Mouse (Mus musculus) heart, embryonic 15.5 days (tissue): ENCODE measurements around the gene Tes3-ps. TPM values are rescaled to one million over a fixed set of nuclear protein-coding genes. Genes with fewer than 3 reads are reported as not detected.

Experiments used
- ATAC-seq: fragments of 200-750 bp; cut with Nextera tagmentation; replicated peaks from 2 replicates; pipeline ENCODE4 v1.8.0; 2017; ENCODE audit warnings: low read depth, moderate TSS enrichment; ENCODE audit not compliant: insufficient number of reproducible peaks, insufficient read depth, low FRiP score
- H3K27ac ChIP-seq: fragments of 300-500 bp; sonication (generic); 2 replicates; pipeline ENCODE4 v1.5.1; 2015; ENCODE audit warnings: mild to moderate bottlenecking, inconsistent platforms
- H3K27me3 ChIP-seq: fragments of 300-500 bp; sonication (generic); 2 replicates; pipeline ENCODE4 v1.6.1; 2015; ENCODE audit warnings: inconsistent platforms
- H3K36me3 ChIP-seq: fragments of 300-500 bp; sonication (generic); 2 replicates; pipeline ENCODE4 v1.6.1; 2015; ENCODE audit warnings: mild to moderate bottlenecking, inconsistent platforms
- H3K4me1 ChIP-seq: fragments of 300-500 bp; sonication (generic); replicated peaks from 2 replicates; pipeline ENCODE4 v1.6.1; 2015; ENCODE audit warnings: inconsistent platforms
- H3K4me2 ChIP-seq: fragments of 300-500 bp; sonication (generic); 2 replicates; pipeline ENCODE4 v1.6.1; 2015; ENCODE audit warnings: inconsistent platforms, mild to moderate bottlenecking, moderate library complexity
- H3K4me3 ChIP-seq: fragments of 300-500 bp; sonication (generic); 2 replicates; pipeline ENCODE4 v1.5.1; 2015; ENCODE audit warnings: mild to moderate bottlenecking, inconsistent platforms
- H3K9ac ChIP-seq: fragments of 300-500 bp; sonication (generic); 2 replicates; pipeline ENCODE4 v1.6.1; 2015; ENCODE audit warnings: mild to moderate bottlenecking, inconsistent platforms
- H3K9me3 ChIP-seq: fragments of 300-500 bp; sonication (generic); replicated peaks from 2 replicates; pipeline ENCODE4 v1.6.1; 2016; ENCODE audit warnings: inconsistent platforms
- WGBS: fragments of 180-500 bp; shearing (Covaris S2); methylation state at CpG from one replicate; pipeline ENCODE4 v1.1.7; 2015; ENCODE audit warnings: mixed read lengths; 5-methylcytosine and 5-hydroxymethylcytosine counted together
- polyA plus RNA-seq: library from polyadenylated mRNA; unstranded; fragments of >200 nt; fragmentation: Nextera tagmentation; extraction: Ambion mirVana; gene quantifications from 2 replicates; pipeline ENCODE4 v1.2.1, GENCODE M21; 2015

The Tes3-ps gene
- polyA plus RNA-seq, 1 experiment from 2014 or later: 0.87 TPM

DNA sequence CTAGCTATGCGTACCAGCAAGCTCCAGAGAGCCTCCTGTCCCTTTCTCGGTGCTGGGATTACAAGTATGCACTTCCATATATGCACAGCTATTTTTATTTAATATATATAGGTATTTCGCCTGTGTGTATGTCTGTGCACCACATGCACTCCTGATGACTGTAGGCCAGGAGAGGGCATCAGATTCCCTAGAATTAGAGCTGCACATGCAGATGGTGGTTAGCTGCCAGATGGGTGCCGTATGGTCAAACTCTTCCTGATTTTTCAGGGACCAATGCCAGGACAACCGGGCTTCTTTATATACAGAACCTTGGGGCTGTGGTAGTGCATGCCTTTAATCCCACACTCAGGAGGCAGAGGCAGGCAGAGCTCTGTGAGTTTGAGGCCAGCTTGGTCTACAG lies 24.1 kb upstream of the Tes3-ps start:
- Histone ChIP-seq H3K27me3 (no peaks in the 10 kb centered on the region), H3K9ac (no peak overlapping the region), H3K27ac (no peak overlapping the region), H3K4me2 (no peak overlapping the region), H3K4me1 (peaks cover 11% of the 10 kb centered on the region), H3K9me3 (no peaks in the 10 kb centered on the region), H3K36me3 (0 out of 2 replicates have a peak, but pooled peaks cover 6% of the 10 kb centered on the region), H3K4me3 (no peak overlapping the region)
- ATAC-seq: no peak
- 87% methylated on average over 5 of the region's 5 CpGs for WGBS

DNA sequence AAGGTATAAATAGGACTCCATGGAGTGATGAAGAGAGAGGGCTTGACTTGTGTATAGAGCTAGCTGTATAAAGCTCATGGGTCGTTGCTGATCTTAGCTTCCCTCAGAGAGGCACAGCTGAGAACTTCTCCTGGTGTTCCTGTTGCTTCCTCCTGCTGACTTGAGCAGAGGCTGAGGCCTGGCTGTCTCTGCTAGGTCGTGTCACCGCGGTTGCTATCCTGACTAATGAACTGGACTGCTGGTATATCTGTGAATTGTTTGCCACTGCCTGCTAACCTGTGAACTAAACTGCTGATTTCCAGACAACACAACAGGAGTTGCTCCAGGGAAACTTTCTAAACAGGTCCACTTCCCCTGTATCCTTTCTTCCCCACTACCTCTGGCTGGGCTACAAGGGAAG lies 22.8 kb upstream of the Tes3-ps start:
- Histone ChIP-seq H3K4me3 (no peak overlapping the region), H3K36me3 (no peaks in the 10 kb centered on the region), H3K9me3 (no peaks in the 10 kb centered on the region), H3K27ac (no peak overlapping the region), H3K9ac (no peak overlapping the region), H3K4me2 (no peak overlapping the region), H3K27me3 (no peaks in the 10 kb centered on the region), H3K4me1 (peaks cover 11% of the 10 kb centered on the region)
- WGBS: 70% methylated on average over 4 of the region's 4 CpGs
- ATAC-seq: no peak

DNA sequence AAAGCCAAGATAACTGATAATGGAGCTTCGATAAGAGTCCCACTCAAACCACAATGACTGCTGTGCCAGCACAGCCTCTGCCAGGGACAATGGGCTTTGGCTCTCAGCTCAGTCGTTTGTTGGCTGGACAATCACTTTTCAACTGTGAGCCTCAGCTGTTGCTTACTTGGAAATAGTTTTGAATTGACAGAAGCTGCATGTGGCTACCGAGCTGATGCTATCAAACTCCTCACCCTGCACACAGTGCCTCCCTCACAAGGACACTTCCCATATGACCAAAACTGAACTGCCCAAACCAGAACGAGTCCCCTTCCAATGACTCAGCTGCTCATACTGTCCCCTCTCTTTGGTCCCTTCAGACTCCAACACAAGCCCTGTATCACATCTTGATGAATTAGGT lies 22.3 kb upstream of the Tes3-ps start:
- WGBS: 52% methylated on average over 4 of the region's 4 CpGs
- Histone ChIP-seq H3K36me3 (no peaks in the 10 kb centered on the region), H3K4me1 (peaks cover 11% of the 10 kb centered on the region), H3K27ac (no peak overlapping the region), H3K9me3 (no peaks in the 10 kb centered on the region), H3K9ac (no peak overlapping the region), H3K27me3 (no peaks in the 10 kb centered on the region), H3K4me2 (no peak overlapping the region), H3K4me3 (no peak overlapping the region)
- no peak for ATAC-seq

DNA sequence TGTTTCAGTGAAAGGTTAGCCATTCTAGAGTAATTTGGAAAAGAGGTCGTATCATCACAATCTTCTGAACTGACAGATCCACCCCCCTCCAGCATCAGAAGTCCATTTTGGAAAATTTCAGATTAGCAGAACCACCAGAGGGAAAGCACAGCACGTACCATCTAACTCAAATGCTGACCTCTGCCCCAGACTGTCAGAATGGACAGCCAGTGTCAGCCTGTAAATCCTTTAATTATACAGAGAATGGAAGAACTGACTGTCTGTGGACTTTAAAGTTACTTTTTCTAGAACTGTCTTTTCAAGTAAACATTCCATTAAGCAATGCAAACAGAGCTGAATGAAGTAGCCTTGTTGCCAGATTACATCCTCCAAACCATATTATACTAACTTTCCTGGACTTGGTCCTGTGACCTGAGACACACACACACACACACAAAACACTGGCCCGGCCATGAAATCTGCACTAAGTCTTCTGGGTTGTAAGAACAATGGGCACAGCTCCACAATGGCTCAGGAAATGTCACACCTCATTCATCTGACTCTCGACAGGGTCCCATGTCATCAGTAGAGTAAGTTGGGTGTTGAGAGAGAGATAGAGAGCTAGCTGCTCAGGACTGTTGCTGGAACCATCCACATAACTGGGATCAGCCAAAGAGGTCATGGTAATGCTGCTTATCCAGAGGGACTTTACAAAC lies 21.0 kb upstream of the Tes3-ps start:
- 58% methylated on average over 4 of the region's 4 CpGs for WGBS
- Histone ChIP-seq H3K4me1 (peaks cover 11% of the 10 kb centered on the region), H3K9me3 (no peaks in the 10 kb centered on the region), H3K27ac (no peak overlapping the region), H3K4me3 (no peak overlapping the region), H3K4me2 (no peak overlapping the region), H3K9ac (no peak overlapping the region), H3K36me3 (no peaks in the 10 kb centered on the region), H3K27me3 (no peaks in the 10 kb centered on the region)
- no peak for ATAC-seq

DNA sequence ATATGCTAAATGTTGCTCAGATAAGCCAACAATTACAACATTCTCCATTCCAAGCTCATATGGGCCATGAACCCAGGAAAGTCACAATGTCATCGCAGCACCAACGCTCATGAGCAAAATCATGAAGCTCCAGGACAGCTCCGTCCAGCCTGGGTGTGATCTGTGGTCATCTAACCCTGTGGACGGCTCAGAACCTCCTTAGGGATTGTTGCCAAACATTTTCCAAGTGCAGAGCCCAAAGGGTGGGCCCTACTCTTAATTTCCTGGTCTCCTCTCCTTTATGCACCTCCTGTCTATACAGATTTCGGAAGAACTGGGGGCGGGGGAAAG lies 20.5 kb upstream of the Tes3-ps start:
- ATAC-seq: no peak
- no peaks in the 10 kb centered on the region for H3K36me3 ChIP-seq
- no peak overlapping the region for H3K4me2 ChIP-seq
- no peak overlapping the region for H3K4me3 ChIP-seq
- no peak overlapping the region for H3K27ac ChIP-seq
- H3K4me1 ChIP-seq: peaks cover 11% of the 10 kb centered on the region
- WGBS: 87% methylated on average over 6 of the region's 6 CpGs
- no peaks in the 10 kb centered on the region for H3K27me3 ChIP-seq
- H3K9ac ChIP-seq: no peak overlapping the region
- H3K9me3 ChIP-seq: no peaks in the 10 kb centered on the region

DNA sequence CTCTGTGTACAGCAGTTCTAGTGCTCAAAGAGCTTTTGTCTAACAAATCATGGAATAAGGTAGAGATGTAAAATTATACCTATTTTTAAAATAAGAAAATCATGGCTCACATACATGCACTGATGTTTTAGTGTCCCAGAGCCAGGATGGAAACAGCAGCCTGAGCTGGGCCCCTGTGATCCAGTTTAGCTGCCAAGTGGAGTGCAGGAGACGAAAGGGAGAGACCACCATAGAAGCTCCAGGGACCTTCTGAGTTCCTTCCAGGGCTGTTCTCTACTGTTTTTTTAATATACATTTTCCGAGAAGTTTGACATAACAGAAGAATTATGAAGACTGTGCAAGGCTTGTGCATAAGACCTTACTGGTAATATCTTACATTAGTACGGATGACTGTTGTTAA lies 15.2 kb upstream of the Tes3-ps start:
- Histone ChIP-seq H3K27me3 (no peaks in the 10 kb centered on the region), H3K4me2 (no peak overlapping the region), H3K36me3 (no peaks in the 10 kb centered on the region), H3K9me3 (no peaks in the 10 kb centered on the region), H3K4me3 (no peak overlapping the region), H3K4me1 (peaks cover 8% of the 10 kb centered on the region), H3K27ac (no peak overlapping the region), H3K9ac (no peak overlapping the region)
- 77% methylated on average over 3 of the region's 3 CpGs for WGBS
- ATAC-seq: no peak

DNA sequence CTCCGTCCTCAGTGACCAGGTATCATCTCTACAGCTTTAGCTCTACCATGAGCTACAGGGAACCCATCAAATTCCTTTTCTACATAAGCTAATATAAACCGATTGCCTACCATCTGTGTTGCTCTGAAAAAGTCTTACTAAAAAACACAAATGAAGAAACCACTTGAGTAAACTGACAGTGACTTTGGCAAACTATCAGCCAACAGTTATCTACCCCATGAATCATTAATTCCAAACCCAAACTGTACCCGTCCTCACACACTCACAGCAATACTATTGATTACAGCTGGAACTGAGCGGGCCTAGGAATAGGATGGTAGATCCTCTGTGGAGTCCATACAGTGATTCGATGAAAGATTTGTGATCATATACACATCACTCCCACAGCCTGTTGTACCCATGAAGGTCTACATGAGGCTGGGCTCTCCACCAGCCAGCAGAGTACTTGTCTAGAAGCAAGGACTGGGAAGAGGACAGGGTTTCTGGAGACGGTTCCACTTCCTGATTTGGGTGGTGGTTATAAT lies 14.2 kb upstream of the Tes3-ps start:
- H3K9ac ChIP-seq: no peak overlapping the region
- no peak overlapping the region for H3K4me3 ChIP-seq
- ATAC-seq: no peak
- H3K27me3 ChIP-seq: no peaks in the 10 kb centered on the region
- H3K4me1 ChIP-seq: peaks cover 8% of the 10 kb centered on the region
- WGBS: 90% methylated on average over 6 of the region's 6 CpGs
- no peaks in the 10 kb centered on the region for H3K9me3 ChIP-seq
- H3K4me2 ChIP-seq: no peak overlapping the region
- H3K36me3 ChIP-seq: no peaks in the 10 kb centered on the region
- H3K27ac ChIP-seq: 0 out of 2 replicates have a peak overlapping the region, but pooled peaks have one; percentile 62

DNA sequence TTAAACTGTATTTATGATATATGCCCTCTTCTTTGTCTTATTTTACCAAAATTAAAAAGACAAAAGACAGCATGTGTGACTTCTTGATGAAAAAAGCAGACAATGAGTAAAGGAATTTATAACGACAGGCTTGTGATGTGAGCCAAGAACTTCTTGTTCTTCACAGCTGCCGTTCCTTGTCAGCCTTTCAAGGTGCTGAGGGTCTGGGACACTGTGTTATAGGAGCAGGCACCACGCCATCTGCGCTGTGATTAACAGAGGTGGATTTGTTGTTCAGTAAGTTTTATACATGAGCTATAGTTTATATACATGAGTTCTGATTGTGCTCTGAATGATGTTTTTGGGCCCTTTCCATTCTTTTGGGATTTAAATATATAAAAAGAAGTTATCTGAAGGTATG lies 13.7 kb upstream of the Tes3-ps start:
- H3K36me3 ChIP-seq: no peaks in the 10 kb centered on the region
- 68% methylated on average over 4 of the region's 4 CpGs for WGBS
- H3K4me1 ChIP-seq: peaks cover 8% of the 10 kb centered on the region
- no peak overlapping the region for H3K4me2 ChIP-seq
- peak overlapping the region; percentile 62 for H3K27ac ChIP-seq
- H3K9me3 ChIP-seq: no peaks in the 10 kb centered on the region
- H3K4me3 ChIP-seq: no peak overlapping the region
- no peaks in the 10 kb centered on the region for H3K27me3 ChIP-seq
- no peak overlapping the region for H3K9ac ChIP-seq
- no peak for ATAC-seq

DNA sequence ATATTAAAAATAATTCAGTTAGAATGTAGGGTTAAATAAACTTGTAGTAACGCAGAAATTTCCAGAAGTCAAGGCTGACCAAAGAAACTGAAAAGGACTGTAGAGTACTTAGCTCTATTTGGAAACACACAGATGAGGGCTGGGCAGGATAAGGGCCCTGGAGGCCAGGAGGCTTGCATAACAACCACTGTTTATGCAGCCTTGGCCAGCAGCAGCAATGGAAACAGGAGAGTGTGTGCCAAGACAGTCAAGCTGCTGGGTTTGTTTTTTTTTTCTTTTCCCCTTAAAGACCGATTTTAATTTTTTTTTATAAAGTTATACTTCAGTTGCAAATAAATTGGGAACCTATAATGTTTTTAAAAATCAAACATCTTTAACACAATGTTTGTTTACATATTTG lies 13.1 kb upstream of the Tes3-ps start:
- Histone ChIP-seq H3K36me3 (no peaks in the 10 kb centered on the region), H3K4me2 (no peak overlapping the region), H3K4me3 (no peak overlapping the region), H3K27ac (peak overlapping the region; percentile 78; the same call in 1 of the 2 replicates), H3K9ac (no peak overlapping the region), H3K9me3 (no peaks in the 10 kb centered on the region), H3K4me1 (peaks cover 8% of the 10 kb centered on the region), H3K27me3 (no peaks in the 10 kb centered on the region)
- 48% methylated on average over 2 of the region's 2 CpGs for WGBS
- peak; percentile 91 for ATAC-seq

DNA sequence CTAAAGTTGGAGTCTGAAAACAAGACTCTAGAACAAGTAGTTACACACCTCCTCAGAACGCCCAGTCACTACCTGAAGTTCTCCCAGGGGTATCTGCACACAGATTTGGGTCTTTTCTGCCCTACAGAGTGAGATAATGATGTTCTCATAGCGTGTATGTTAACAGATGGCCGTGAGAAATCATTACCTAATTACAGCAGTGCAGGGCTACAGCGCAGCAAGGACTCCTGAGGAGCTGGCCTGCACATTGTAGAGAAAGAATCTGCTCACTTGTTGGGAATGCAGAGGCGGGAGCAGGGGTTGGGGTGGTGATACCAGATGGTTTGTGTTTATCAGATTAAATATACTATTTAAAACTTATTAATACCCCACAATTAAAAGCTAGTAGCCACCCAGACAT lies 12.6 kb upstream of the Tes3-ps start:
- Histone ChIP-seq H3K27ac (peak overlapping the region; percentile 78), H3K4me1 (peaks cover 8% of the 10 kb centered on the region), H3K27me3 (no peaks in the 10 kb centered on the region), H3K9me3 (no peaks in the 10 kb centered on the region), H3K36me3 (no peaks in the 10 kb centered on the region), H3K9ac (no peak overlapping the region), H3K4me3 (no peak overlapping the region), H3K4me2 (no peak overlapping the region)
- 41% methylated on average over 5 of the region's 5 CpGs for WGBS
- ATAC-seq: no peak

DNA sequence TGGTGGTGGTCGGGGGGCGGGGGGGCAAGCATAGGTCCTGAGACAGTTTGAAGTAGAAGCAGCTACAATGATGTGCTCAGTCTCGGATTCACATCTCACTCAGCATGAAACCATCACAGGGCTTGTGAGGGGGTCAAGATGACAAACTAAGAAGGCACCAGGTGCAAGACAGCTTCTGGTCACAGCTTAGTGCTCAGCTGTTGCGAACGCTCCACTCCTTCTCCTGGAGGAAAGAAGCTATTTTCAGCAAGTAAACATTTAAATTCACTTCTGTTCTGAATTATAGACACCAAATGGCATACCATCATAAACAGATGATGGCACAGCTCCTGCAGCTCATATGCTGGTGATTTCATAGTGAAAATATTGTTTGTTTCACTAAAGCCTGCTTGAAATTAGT lies 7.7 kb upstream of the Tes3-ps start:
- no peak overlapping the region for H3K4me2 ChIP-seq
- WGBS: 83% methylated on average over 5 of the region's 5 CpGs
- H3K9ac ChIP-seq: no peak overlapping the region
- H3K9me3 ChIP-seq: no peaks in the 10 kb centered on the region
- ATAC-seq: no peak
- H3K4me3 ChIP-seq: no peak overlapping the region
- no peaks in the 10 kb centered on the region for H3K27me3 ChIP-seq
- no peaks in the 10 kb centered on the region for H3K36me3 ChIP-seq
- H3K4me1 ChIP-seq: peaks cover 5% of the 10 kb centered on the region
- H3K27ac ChIP-seq: no peak overlapping the region

DNA sequence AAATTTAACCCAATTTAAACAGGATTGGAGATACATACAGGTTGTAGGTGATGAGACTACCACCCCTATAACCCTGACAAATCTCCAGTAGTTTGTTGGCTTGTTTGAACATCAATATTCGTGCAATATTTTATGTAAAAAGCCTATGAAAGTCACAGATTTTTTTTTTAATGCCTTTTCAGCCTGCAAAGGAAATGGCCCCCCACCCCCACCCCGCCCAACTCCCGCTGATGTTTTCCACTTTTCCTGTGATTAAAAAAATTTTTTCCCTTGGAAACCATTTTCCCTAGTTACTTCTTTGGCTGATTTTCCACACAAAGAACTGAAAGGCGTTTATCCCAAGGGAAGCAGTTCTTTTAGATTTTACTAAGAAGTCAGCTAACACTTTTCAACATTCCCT lies 11.4 kb downstream of the Tes3-ps start, which contains the start of gene Ecm2:
Gene Ecm2 (plus strand): TSS at position 301 of the 400 bp plus-strand sequence.
- no peak within 1 kb of the TSS for H3K4me3 ChIP-seq
- no peak for ATAC-seq
- peak within 1 kb of the TSS; percentile 40 for H3K27ac ChIP-seq
- H3K4me1 ChIP-seq: 0 out of 2 replicates have a peak, but pooled peaks cover 3% of the 10 kb centered on the region
- no peaks in the 10 kb centered on the region for H3K36me3 ChIP-seq
- no peak within 1 kb of the TSS for H3K9ac ChIP-seq
- no peaks in the 10 kb centered on the region for H3K9me3 ChIP-seq
- WGBS: 58% methylated on average over 4 of the region's 4 CpGs
- peak within 1 kb of the TSS; percentile 20; the same call in 1 of the 2 replicates for H3K4me2 ChIP-seq
- no peaks in the 10 kb centered on the region for H3K27me3 ChIP-seq
